Mouse (Mus musculus) inflammation-experienced regulatory T-cells, adult 16 weeks (primary cell): Measurements from ENCODE around the gene Cd163l1. TPM values are rescaled to one million over a fixed set of nuclear protein-coding genes. Genes with fewer than 3 reads are reported as not detected.

ENCODE experiments used
- polyA plus RNA-seq: library from polyadenylated mRNA; unstranded; fragments of 100-300 nt; shearing (Covaris generic); gene quantifications from one replicate; pipeline ENCODE4 v1.2.1, GENCODE M21; 2017

Cd163l1 gene
- polyA plus RNA-seq: 0.12 TPM

DNA sequence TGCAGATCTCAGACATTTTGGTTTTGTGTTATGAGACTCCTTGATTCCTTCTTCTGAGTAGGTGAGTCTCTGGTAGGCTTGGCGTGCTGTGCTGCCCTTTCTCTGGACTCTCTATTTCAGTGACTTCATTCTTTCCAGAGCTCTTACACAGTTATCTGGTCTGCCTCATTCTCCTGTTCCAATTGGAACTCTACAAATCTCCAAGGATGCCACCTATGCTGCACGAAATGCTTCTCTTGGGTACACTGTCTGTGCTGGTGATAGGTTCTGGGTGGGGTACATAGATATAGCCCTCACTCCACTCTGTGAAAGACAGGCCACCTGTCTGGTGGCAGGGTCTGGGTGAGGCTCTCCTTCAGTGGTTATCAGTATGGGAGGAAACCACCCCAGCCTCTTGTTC, at the start of gene Cd163l1:
Gene Cd163l1 (plus strand): TSS at position 301 of the 400 bp plus-strand sequence.

DNA sequence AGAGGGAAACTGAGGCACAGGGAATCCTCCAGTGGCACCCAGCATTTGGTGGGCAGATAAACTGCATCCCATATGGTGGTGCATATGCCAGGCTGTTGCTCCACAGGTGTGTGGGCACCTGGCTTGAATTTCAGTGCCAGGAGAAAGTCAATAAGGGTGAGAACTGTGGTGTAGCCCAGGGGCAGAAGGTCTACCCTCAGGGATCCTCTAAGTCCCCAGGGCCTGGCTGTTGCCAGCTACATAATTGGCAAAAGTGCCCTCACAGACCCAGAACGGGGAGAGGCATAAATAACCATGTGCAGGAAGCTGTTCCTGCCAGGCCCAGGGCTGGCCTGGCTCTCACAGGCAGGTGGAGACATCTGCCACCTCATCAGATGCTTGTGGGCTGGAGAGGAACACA, 45.1 kb upstream of the Cd163l1 start, which contains the start of gene Olfr523:
Gene Olfr523 (plus strand): TSS at position 282 of the 400 bp plus-strand sequence.

DNA sequence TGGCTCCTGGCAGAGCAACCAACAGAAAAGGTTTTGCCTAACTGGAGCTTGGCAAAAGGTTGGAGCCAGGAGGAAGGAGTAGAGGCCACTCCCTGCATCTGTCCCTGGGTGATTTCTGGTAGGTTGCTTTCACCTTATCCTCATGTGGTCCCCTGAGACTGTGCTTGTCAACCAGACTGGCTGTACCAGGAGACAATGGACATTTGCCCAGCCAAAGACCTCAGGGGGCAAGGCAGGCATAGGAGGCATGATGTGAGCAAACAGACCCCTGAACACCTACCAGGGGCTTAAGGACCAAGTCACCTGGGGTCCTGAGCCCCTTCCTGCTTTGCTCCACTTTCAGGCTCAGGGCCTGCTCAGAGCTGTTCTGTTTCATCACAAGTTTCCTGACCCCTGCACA, 12.2 kb upstream of the Cd163l1 start, which contains the start of gene Olfr524:
Gene Olfr524 (minus strand): TSS at position 101 of the 400 bp plus-strand sequence.

DNA sequence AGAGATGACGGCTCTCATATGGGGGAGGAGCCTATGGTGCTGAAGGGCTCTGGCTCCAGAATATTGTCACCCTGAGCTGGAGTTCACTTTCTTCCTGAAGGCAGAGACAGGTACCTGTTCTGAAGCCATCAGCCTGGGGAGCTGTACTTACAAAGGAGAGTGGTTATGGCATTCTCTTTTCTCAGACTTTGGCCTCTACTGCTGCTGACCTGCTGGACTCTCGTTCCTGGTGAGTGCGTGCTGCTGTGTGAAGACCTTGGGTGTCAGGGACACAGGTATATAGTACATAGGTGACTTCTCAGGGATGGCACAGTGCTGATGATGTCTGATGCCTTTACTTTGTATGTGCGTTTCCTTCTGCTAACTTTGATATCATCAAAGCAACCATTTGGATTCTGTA, 29.1 kb downstream of the Cd163l1 start, which contains the start of gene 5830411N06Rik:
Gene 5830411N06Rik (plus strand): TSS at position 69 of the 400 bp plus-strand sequence.

Other genes with a start within 250 kb of the Cd163l1 start
- gene 6430531B16Rik, start 239.5 kb upstream of the Cd163l1 start, polyA plus RNA-seq: 0.40 TPM
- gene Adam8, start 225.7 kb upstream of the Cd163l1 start, polyA plus RNA-seq: 21.5 TPM
- 58.5 TPM for gene Zfp511, start 181.9 kb upstream of the Cd163l1 start, polyA plus RNA-seq
- gene Tubgcp2, start 181.6 kb upstream of the Cd163l1 start, polyA plus RNA-seq: 46.5 TPM
- not detected for gene Msx3, start 169.2 kb upstream of the Cd163l1 start, polyA plus RNA-seq
- gene Caly, start 135.7 kb upstream of the Cd163l1 start, polyA plus RNA-seq: not detected
- gene Prap1, start 124.9 kb upstream of the Cd163l1 start, polyA plus RNA-seq: not detected
- 13.4 TPM for gene Fuom, start 115.8 kb upstream of the Cd163l1 start, polyA plus RNA-seq
- 3.0 TPM for gene Paox, start 102.5 kb upstream of the Cd163l1 start, polyA plus RNA-seq
- gene Echs1, start 101.8 kb upstream of the Cd163l1 start, polyA plus RNA-seq: 64.7 TPM
- gene Mtg1, start 80.7 kb upstream of the Cd163l1 start, polyA plus RNA-seq: 33.7 TPM
- not detected for gene Sprn, start 63.4 kb upstream of the Cd163l1 start, polyA plus RNA-seq
- gene Olfr522, start 53.5 kb upstream of the Cd163l1 start, polyA plus RNA-seq: not detected
- not detected for gene Olfr523, start 45.0 kb upstream of the Cd163l1 start, polyA plus RNA-seq
- gene Olfr524, start 12.3 kb upstream of the Cd163l1 start, polyA plus RNA-seq: not detected
- 0.49 TPM for gene 5830411N06Rik, start 29.0 kb downstream of the Cd163l1 start, polyA plus RNA-seq
- gene Olfr525, start 102.6 kb downstream of the Cd163l1 start, polyA plus RNA-seq: 0.06 TPM
- gene Olfr527, start 115.8 kb downstream of the Cd163l1 start, polyA plus RNA-seq: not detected
- 0.20 TPM for gene Olfr60, start 143.4 kb downstream of the Cd163l1 start, polyA plus RNA-seq
- gene Olfr530, start 158.1 kb downstream of the Cd163l1 start, polyA plus RNA-seq: 0.20 TPM
- not detected for gene Olfr531, start 184.7 kb downstream of the Cd163l1 start, polyA plus RNA-seq
- gene Olfr532, start 203.4 kb downstream of the Cd163l1 start, polyA plus RNA-seq: not detected
- not detected for gene Olfr533, start 245.1 kb downstream of the Cd163l1 start, polyA plus RNA-seq